Mouse (Mus musculus) spleen, postnatal 36 days (tissue): ENCODE data around the gene Syt14.

ENCODE experiments used
- DNase-seq, 2 experiments: peaks; one replicate each; pipeline ENCODE4 v3.0.0; 2022; ENCODE audit warnings: low spot score in 2 of 2, mixed read lengths in 1 of 2

The Syt14 gene

DNA sequence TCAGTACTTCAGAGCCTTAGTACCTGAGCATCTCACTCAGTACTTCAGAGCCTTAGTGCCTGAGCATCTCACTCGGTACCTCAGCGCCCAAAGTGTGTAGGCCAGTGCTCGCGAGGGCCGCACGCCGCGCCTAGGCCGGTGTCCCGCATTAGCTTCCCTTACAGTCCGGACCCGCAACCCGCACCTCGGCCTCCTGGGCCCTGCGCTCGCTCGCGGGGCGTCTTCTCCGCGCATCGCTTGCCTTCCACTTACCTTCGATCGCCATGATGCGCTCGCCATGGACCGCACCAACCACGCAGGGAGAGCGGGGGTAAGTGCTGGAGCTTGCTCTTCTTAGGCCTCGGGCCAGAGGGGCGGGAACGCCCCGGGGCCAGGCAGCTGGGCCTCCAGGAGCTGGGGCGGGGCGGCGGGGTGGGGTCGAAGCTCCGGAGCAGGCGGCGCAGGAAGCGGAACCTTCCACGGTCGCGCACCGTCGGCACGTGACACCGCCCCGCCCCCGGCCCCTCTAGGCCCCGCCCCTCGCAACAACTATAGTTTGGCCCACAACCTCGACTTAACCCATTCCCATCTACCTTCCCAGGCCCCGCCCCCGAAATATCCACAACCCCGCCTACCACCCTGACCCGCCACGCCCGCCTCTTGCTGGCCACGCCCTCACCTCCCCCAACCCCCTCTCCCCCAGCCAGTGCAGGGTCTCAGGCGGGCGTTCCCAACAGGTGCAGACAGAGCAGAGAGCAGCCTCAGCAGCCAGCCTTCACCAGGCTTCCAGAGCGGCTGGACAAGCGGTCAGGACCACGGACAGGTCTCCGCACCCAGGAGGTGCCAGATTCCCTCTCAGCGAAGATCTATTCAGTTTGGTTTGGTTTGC lies at the start of gene Syt14:
TSS of gene Syt14 (minus strand) at position 405 of the 868 bp plus-strand sequence.
- DNase-seq = peak; percentile 3 to 9

DNA sequence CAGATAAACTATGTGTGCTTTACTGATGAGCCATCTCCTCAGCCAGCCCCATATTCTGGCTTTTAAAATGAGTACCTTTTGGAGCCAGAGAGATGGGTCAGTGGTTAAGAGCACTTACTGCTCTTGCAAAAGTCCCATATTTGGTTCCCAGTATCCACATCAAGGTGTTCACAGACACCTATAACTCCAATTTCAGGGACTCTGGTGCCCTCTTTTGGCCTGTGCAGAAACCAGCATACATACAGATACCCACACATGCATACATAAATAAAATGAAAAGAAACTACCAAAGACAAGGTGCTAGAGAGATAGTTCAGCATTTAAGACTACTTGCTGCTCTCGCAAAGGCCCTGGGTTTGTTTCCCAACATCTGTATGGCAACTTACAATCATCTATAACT lies 48.4 kb upstream of the Syt14 start:
- no peak for DNase-seq

DNA sequence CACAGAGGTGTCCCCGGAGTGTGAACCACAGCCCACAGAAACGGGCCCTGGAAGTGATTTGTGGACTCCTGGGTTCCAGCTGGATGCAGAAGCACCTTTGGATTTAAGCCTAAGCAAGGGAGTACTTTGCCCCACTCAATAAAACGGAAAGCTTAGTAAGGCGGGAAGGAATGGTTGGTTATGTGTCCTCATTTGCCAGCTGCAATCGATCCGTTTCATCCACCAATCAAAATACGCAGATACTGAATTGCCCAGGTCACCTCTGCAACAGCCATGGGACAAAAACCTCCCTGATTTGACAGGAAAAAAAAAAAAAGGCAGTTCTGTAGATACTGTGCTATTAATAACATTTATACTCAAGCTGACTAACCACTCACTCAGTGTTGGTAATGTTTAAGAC lies 47.5 kb upstream of the Syt14 start:
- no peak for DNase-seq

DNA sequence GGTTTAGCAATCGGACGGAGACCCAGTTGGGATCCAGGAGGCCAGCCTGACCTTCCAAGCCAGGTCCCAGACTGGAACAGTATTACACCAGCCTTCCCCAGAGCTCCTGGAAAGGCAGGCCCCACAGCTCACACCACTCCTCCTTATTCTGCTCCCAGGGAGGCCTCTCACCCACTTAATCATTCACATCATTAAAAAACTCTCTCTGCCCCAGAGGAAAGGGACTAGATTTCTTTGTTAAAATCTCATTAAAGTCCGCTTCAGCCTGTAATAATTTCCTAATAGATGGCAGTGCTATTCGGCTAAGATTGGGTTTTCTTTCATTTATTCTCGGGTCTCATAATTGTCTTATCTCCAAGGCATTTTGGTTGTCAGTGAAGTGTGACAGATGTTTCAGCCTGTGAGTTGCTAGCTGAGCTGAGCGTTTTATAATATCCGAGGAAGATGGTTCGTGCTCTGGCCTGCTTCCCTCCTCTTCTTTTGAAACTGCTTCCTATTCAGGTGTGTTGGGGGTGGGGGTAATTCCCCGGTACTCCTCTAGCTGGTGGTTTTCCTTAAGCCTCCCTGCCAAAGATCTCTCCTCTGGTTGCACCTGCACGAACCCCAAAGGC lies 46.8 kb upstream of the Syt14 start:
- DNase-seq = no peak

DNA sequence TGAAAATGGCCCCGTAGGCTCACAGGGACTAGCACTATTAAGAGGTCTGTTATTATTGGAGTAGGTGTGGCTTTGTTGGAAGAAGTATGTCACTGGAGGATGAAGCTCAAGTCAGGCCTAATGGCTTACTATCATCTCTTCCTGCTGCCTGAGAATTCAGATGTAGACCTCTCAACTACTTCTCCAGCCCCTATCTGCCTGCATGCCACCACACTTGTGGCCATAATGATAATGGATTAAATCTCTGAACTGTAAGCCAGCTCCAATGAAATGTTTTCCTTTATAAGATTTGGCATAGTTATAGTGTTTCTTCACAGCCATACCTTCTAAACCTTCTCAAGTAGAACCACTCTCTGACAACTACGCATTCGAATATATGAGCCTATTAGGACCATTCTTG lies 27.0 kb upstream of the Syt14 start:
- no peak for DNase-seq

DNA sequence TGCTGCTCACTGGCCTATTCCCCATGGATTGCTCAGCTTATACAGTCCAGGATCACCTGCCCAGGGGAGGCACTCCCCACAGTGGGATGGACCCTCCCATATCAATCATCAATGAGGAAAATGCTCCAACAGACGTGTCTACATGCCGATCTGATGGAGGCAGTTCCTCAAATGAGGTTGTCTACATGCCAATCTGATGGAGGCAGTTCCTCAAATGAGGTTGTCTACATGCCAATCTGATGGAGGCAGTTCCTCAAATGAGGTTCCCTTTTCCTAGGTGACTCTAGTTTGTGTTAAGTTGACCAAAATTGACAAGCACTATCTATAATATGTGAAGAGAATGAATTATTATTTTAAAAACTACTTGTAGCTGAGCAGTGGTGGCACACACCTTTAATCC lies 24.6 kb upstream of the Syt14 start:
- DNase-seq = no peak

DNA sequence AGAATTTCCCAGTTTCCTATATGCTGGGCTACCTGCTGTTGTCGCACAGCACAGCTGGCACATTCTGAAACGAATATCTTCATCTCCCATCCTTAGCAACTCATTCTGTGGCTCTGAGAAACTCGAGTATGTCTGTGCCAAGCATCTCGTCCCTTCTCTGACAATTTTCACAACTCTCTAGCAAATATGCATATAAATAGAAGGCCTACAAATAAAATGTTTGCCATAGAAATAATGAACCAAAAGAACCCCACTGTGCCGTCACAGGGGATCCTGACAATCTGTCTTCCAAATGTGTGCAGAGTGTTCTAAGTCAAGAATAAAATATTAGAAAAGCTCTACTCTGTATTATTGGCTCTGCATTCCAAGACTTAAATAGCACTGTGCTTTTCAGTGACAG lies 24.0 kb upstream of the Syt14 start:
- DNase-seq = no peak

DNA sequence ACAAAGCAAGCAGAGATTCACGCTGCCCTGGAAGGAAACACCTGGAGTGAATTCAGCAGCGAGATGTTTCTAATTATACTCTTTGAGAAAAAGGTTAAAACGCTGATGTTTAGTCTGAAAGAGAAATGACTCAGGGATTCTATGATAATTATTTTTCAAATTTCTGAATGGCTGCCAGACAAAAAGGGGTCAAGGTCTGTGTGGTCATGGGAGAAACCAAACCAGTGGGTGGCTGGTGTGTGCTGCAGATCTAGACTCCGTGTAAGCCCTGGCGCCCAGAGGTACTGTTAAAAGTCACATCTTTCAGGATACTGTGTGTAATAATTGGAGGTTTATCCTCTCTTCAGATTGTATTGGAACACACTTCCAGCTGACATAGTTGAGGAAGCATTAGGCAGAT lies 18.8 kb upstream of the Syt14 start:
- DNase-seq = no peak

DNA sequence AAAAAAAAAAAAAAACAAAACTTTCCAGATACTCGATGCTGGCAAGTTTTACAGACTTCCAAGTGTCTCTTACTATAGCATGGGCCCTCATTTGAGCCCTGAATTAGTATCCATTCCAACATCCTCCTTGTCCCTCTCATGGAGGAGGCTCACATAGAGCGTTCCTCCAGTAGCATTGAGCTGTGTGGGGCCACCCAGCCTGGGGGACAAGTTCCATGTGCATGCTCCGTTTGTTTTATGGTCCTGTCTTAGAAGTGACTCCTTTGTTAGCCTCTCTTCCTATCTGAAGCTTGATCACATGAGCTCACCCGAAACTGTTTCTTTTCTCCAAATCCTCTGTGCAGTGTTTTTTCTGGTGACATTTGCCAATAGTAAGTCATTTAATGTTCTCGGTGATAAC lies 17.5 kb upstream of the Syt14 start:
- no peak for DNase-seq

DNA sequence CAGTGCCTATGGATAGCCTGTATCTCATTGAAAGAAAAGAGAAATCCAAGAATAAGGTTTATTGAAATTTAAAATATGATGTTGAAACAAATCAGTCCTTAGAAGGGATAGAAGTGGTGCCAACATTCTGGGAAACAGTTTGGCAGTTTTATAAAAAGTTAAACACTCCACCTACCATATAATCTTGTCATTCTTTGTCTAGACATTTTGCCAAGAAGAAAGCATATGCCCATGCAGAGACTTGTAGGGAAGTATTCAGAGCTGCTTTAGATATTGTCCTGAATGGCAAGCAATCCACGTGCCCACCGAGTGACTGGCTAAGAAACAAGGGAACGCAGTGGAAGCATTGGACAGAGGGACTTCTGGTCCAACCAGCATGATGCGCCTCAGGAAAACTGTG lies 12.0 kb upstream of the Syt14 start:
- no peak for DNase-seq

DNA sequence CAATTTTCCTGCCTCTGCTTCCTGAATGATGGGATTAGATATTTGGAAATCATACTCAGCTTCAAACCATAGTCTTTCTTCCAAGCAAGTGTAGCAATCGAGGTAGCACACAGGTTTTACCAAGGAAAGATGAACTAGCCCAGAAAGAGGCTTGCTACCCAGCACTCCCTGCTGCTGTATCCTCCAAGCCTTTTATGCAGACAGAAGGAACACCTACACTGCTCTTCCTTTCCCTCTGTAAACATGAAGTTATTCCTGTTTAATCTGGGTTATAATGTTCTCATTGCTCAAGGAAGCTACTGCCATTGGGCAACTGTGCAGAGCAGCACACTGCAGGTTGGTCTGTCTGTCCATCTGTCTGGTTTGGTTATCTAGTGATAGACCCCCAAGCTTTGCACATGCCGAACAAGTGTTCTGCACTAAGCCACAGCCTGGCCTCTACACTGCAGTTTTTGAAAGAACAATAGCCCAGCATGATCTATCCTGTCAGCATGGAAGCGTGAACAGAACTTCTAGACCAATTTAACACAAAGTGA lies 7.3 kb upstream of the Syt14 start:
- DNase-seq = no peak

DNA sequence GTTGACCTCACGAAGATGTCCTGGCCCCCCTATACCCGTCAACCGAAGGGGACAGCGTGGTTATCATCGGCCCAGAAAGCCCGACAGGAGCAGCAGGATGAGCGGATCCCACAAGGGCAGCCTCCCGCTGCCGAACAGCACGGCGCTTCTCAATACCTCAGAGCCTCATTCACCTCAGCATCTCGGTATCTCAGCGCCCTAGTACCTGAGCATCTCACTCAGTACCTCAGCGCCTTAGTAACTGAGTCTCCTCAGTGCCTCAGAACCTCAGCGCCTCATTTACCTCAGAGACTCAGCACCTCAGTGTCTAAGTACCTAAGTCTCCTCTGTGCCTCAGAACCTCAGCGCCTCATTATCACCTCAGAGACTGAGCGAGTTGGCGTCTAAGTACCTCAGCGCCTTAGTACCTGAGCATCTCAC lies 614 bp downstream of the Syt14 start:
- DNase-seq = no peak

DNA sequence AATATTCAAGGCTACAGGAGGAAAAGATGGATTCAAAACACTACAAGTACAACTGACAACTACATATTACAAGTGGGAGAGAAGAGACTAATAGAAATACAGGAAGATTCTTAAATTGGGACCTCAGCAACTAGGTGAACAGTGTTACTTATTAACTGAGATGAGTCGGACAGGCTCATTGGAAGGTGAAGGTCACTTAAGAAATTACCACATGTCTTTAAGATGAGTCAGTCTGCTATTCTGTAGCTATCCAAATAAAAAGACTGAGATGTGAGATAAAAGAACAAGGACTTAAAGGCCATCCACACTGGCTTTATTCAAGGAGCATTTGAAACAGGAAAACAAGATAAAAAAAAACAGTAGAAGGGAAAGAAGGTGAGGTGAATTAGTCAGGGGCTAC lies 11.3 kb downstream of the Syt14 start:
- no peak for DNase-seq

DNA sequence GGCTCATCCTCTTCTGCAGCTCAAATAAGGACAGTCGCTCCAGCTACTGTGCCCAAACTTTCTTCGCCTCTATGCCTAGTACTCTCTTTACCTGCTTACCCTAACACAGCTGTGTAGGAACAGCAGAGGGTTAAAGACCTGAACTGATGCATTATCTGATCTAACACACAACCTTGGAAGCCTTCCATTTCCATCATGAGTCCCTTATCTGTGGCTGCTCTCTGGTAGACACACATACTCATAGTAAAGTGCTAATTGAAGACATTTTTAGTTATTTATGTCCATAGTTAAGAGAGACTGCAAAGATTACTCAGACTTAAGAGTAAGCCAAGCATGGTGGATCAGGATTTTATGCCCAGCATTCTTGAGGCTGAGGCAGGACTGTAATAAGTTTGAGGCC lies 23.2 kb downstream of the Syt14 start:
- DNase-seq = no peak

DNA sequence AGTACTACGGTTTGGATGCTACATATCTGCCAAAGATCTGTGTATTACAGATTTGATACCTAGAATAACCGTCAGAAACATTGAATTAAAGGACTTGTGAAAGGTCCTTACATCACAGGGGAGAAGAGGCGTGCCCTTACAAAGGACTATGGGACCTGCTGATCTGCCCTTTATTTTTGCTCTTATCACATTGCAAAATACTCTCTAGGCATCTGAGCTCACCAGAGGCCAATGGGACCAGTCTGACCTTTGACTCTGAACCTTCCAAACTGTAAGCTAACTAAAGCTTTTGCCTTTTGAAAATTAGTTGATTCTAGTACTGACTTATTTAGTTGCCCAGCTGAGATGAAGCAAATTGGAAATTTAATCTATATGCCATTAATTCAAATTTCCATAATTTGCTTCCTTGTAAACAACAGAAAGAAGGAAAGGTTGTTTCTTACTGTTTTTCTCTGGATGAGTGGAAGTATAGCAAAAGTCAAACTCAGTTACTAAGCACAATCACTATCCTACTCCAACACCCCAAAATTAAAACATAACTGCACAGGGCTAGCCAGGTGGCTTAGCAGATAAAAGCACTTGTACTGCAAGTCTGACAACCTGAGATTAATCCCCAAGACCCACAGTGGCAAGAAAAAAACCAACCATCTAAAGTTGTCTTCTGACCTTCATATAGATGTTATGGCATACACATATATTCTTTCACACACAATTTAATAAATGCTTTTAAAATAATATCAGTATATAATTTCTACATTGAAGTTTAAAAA lies 24.4 kb downstream of the Syt14 start:
- peak in 1 of 2 experiments; percentile 4 for DNase-seq

DNA sequence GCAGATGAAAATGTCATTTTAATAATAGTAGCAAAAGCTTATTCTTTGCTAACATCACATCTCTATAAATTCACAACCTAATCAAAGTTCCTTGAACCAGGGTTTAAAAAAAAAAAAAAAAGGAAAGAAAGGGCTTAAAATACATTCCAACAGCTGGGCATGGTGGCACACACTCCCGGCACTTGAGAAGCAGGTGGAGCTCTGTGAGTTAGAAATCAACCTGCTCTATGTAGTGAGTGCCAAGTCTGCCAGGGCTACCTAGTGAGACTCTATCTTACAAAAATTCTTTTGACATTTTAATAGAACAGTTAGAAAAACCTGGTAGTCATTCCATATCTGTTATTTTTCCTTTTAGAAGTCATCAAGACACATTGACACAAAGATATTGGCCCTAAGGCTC lies 31.0 kb downstream of the Syt14 start:
- no peak for DNase-seq

DNA sequence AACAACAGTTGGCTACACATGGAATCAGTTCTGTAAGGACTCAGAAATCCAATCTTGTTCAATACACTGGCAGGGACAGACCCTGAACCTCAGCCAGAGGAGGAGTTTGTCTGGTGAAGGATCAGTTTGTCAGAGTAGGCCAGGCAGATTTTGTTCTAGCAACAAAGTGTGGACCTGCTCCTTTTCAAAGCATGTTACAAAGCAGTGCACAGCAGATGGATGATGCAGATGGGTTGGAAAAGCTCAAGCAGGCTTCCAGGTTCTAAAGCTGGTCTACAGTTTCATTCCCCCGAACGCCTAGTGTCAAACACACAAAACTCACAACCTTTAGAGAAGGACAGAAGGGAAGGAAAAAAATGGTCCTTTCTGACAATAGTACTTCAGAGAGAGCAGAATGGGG lies 31.6 kb downstream of the Syt14 start:
- DNase-seq = no peak

DNA sequence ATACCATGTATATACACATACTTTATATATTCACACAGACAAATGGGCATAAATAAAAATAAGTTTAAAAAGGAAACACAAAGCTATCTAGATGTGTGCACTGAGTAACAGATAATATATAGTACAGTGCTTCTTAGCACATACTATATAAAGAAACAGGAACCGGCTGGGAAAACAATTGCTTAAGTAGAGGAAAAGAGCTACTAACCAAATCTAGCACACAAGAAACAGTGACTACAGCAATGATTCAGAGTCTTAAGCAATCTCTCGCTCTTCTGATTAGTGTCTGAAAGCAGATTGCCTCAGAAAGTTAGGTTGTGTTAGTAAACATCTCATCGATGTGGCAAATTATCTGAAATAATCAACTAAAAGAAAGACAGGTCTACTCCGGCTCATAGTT lies 33.3 kb downstream of the Syt14 start:
- DNase-seq = no peak

DNA sequence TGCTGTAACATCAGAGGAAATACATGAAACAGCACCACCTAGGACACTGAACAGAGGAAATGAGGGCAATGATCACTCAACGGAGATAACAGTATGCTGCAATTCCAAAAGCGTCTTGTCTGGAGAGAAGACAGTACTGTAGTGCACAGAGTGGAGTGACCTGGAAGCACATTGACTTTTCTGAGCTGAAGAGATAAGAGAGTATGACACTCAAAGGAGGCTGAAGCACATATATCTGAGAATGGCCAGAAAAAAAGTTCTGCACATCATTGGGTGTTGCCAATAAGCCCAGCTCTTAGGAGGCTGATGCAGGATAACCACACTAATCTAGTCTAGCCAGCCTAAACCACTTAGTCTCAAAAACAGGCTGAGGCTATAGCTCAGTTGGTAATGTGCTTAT lies 34.0 kb downstream of the Syt14 start:
- DNase-seq = peak in 1 of 2 experiments; percentile 6

DNA sequence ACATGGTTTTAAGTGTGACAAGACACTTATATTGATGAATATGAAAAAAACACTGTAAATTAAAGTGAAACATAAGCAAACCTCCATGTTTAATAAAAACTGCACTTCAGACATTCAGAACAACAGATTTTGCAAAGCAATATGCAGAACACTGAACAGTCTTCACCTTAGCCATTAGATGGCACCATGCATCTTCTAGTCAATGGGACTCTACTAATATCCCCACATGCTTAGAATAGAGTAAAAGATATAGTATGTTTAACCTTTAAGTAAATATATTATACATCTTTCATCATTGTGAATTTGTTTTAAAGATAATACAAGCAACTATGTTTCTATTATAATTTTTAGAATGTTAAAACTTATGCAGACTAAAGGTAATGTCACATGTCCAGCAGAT lies 34.7 kb downstream of the Syt14 start:
- no peak for DNase-seq

DNA sequence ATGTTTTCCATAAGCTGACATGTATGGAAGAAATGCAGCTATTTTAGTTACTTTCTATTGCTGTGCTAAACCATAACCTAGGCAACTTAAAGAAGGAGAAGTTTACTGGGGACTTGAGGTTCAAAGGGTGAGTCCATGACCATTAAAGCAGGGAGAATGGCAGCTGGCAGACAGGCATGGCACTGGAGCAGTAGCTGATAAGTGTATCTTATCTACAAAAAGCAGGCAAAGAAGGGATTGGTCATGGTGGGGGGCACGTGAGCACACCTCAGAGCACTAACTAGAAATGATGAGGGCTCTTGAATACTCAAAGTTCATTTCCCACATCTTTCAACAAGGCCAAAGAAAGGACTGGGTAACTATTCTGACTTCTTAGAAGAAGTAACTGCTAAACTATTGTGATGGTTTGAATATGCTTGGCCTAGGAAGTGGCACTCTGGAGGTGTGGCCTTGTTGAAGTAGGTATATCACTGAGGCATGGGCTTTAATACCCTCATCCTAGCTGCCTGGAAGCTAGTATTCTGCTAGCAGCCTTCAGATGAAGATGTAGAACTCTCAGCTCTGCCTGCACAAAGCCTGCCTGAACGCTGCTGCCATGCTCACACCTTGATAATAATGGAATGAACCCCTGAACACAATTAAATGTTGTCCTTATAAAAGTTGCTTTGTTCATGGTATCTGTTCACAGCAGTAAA lies 41.2 kb downstream of the Syt14 start:
- DNase-seq = no peak

DNA sequence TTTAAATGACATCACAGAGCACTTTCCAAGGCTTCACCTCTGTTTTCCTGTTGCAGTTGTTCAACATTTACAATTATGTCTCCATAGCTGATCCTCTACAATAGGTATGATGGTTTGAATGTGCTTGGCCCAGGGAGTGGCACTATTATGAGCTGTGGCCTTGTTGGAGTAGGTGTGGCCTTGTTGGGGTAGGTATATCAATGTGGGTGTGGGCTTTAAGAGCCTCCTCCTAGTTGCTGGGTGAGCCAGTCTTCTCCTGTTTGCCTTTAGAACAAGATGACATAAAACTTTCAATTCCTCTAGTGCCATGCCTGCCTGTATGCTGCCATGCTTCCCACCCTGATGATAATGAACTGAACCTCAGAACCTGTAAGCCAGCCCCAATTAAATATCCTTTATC lies 42.1 kb downstream of the Syt14 start:
- no peak for DNase-seq
